Mouse (Mus musculus): ENCODE measurements around the gene Hba-a2.

GRCm38 (mm10) chr11:32343350-32343749 is 47.1 kb downstream of the Hba-a2 start:
- TF ChIP-seq EP300 (IDR thresholded peaks at IDR 0.05; ENCODE audit: low read depth), result no peak
- no peak for TF ChIP-seq CTCF (IDR thresholded peaks at IDR 0.05; ENCODE audit: low read depth)
